Mouse (Mus musculus) limb, embryonic 10.5 days (tissue): ENCODE results near the gene Srsf10. TPM values are rescaled to one million over a fixed set of nuclear protein-coding genes. Genes with fewer than 3 reads are reported as not detected.

ENCODE experiments used
- DNase-seq: peaks from one replicate; pipeline ENCODE4 v3.0.0-alpha.2; 2017; ENCODE audit warnings: low spot score
- H3K27ac ChIP-seq: fragments of 300-500 bp; sonication (generic); 2 replicates; pipeline ENCODE4 v1.5.1; 2016; ENCODE audit warnings: mild to moderate bottlenecking
- H3K27me3 ChIP-seq: fragments of 300-500 bp; sonication (generic); 2 replicates; pipeline ENCODE4 v1.6.1; 2016; ENCODE audit warnings: low read depth, mild to moderate bottlenecking; ENCODE audit not compliant: poor library complexity, severe bottlenecking
- H3K36me3 ChIP-seq: fragments of 300-500 bp; sonication (generic); 2 replicates; pipeline ENCODE4 v1.6.1; 2016; ENCODE audit warnings: mild to moderate bottlenecking, moderate library complexity
- H3K4me1 ChIP-seq: fragments of 300-500 bp; sonication (generic); 2 replicates; pipeline ENCODE4 v1.6.1; 2016
- H3K4me3 ChIP-seq: fragments of 300-500 bp; sonication (generic); 2 replicates; pipeline ENCODE4 v1.5.1; 2016; ENCODE audit warnings: mild to moderate bottlenecking, moderate library complexity
- H3K9me3 ChIP-seq: fragments of 300-500 bp; sonication (generic); replicated peaks from 2 replicates; pipeline ENCODE4 v1.6.1; 2016; ENCODE audit warnings: mild to moderate bottlenecking
- WGBS: fragments of 180-500 bp; shearing (Covaris S2); methylation state at CpG from one replicate; pipeline ENCODE4 v1.1.7; 2016; 5-methylcytosine and 5-hydroxymethylcytosine counted together
- polyA plus RNA-seq: library from polyadenylated mRNA; unstranded; fragments of >200 nt; fragmentation: Nextera tagmentation; extraction: Ambion mirVana; gene quantifications from 2 replicates; pipeline ENCODE4 v1.2.1, GENCODE M21; 2016

Gene Srsf10
- polyA plus RNA-seq, 1 experiment from 2014 or later = 383 TPM

GRCm38 (mm10) chr4:135880576-135880975, 25.0 kb downstream of the Srsf10 start:
- WGBS = 87% methylated on average over 10 of the region's 10 CpGs
- H3K4me1 ChIP-seq = peaks cover 38% of the 10 kb centered on the region
- no peaks in the 10 kb centered on the region for H3K9me3 ChIP-seq

GRCm38 (mm10) chr4:135882023-135882422, 26.5 kb downstream of the Srsf10 start:
- H3K27me3 ChIP-seq = no peaks in the 10 kb centered on the region
- no peak overlapping the region for H3K4me3 ChIP-seq
- no peaks in the 10 kb centered on the region for H3K9me3 ChIP-seq
- H3K27ac ChIP-seq = no peak overlapping the region; the same call in 1 of the 2 replicates
- H3K4me1 ChIP-seq = peaks cover 24% of the 10 kb centered on the region
- no peak for DNase-seq
- 78% methylated on average over 6 of the region's 6 CpGs for WGBS
- H3K36me3 ChIP-seq = no peaks in the 10 kb centered on the region

More at GRCm38 (mm10) chr4:135880576-135880975, 25.0 kb downstream of the Srsf10 start:
- H3K36me3 ChIP-seq = no peaks in the 10 kb centered on the region
- no peaks in the 10 kb centered on the region for H3K27me3 ChIP-seq
- H3K27ac ChIP-seq = no peak overlapping the region
- DNase-seq = no peak
- H3K4me3 ChIP-seq = no peak overlapping the region

GRCm38 (mm10) chr4:135883401-135883851, 27.9 kb downstream of the Srsf10 start:
- Histone ChIP-seq H3K4me1 (peaks cover 22% of the 10 kb centered on the region), H3K9me3 (no peaks in the 10 kb centered on the region), H3K27ac (no peak overlapping the region), H3K4me3 (no peak overlapping the region), H3K27me3 (no peaks in the 10 kb centered on the region), H3K36me3 (no peaks in the 10 kb centered on the region)
- DNase-seq = peak; percentile 29
- 68% methylated on average over 10 of the region's 10 CpGs for WGBS

GRCm38 (mm10) chr4:135883881-135884516, 28.5 kb downstream of the Srsf10 start:
- H3K27ac ChIP-seq = peak overlapping the region; percentile 72

GRCm38 (mm10) chr4:135884531-135884930, 29.0 kb downstream of the Srsf10 start:
- H3K4me3 ChIP-seq = no peak overlapping the region
- no peaks in the 10 kb centered on the region for H3K36me3 ChIP-seq
- H3K27me3 ChIP-seq = no peaks in the 10 kb centered on the region
- 52% methylated on average over 6 of the region's 6 CpGs for WGBS
- peak overlapping the region; percentile 72 for H3K27ac ChIP-seq
- peaks cover 22% of the 10 kb centered on the region for H3K4me1 ChIP-seq
- H3K9me3 ChIP-seq = no peaks in the 10 kb centered on the region
- DNase-seq = no peak

More at GRCm38 (mm10) chr4:135883881-135884516, 28.5 kb downstream of the Srsf10 start:
- Histone ChIP-seq H3K27me3 (no peaks in the 10 kb centered on the region), H3K4me3 (no peak overlapping the region), H3K9me3 (no peaks in the 10 kb centered on the region), H3K36me3 (no peaks in the 10 kb centered on the region), H3K4me1 (peaks cover 22% of the 10 kb centered on the region)
- 52% methylated on average over 7 of the region's 7 CpGs for WGBS
- DNase-seq = peak; percentile 31

GRCm38 (mm10) chr4:135885676-135886075, 30.1 kb downstream of the Srsf10 start:
- DNase-seq = peak; percentile 25
- Histone ChIP-seq H3K27me3 (no peaks in the 10 kb centered on the region), H3K4me3 (no peak overlapping the region), H3K36me3 (no peaks in the 10 kb centered on the region), H3K9me3 (no peaks in the 10 kb centered on the region), H3K27ac (no peak overlapping the region), H3K4me1 (peaks cover 17% of the 10 kb centered on the region)
- WGBS = 88% methylated on average over 12 of the region's 12 CpGs

DNA sequence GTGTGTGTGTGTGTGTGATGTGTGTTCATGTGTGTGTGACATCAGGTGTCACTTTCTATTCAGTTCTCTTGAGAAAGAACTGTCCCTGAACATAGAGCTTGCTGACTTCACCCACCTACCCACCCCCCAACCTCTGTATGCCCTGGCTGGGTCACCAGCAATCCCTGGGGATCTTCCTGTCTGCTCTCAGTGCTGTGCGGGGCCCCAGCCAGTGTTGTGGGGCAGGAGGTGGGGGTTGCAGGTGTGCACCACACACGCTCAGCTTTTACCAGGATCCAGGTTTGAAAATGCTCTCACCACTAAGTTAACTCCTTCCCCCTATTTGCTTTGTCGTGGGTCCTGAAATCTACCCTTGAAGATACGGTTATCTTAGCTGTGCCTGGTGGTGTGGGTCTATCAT, 30.6 kb downstream of the Srsf10 start:
- WGBS = 89% methylated on average over 4 of the region's 4 CpGs
- Histone ChIP-seq H3K27ac (no peak overlapping the region), H3K27me3 (no peaks in the 10 kb centered on the region), H3K4me3 (no peak overlapping the region), H3K9me3 (no peaks in the 10 kb centered on the region), H3K36me3 (no peaks in the 10 kb centered on the region), H3K4me1 (peaks cover 17% of the 10 kb centered on the region)
- DNase-seq = peak; percentile 13

GRCm38 (mm10) chr4:135888448-135889057, 33.0 kb downstream of the Srsf10 start:
- DNase-seq = no peak
- Histone ChIP-seq H3K27ac (no peak overlapping the region), H3K36me3 (no peaks in the 10 kb centered on the region), H3K4me1 (peaks cover 28% of the 10 kb centered on the region), H3K9me3 (no peaks in the 10 kb centered on the region), H3K4me3 (no peak overlapping the region), H3K27me3 (no peaks in the 10 kb centered on the region)
- WGBS = 91% methylated on average over 24 of the region's 24 CpGs

DNA sequence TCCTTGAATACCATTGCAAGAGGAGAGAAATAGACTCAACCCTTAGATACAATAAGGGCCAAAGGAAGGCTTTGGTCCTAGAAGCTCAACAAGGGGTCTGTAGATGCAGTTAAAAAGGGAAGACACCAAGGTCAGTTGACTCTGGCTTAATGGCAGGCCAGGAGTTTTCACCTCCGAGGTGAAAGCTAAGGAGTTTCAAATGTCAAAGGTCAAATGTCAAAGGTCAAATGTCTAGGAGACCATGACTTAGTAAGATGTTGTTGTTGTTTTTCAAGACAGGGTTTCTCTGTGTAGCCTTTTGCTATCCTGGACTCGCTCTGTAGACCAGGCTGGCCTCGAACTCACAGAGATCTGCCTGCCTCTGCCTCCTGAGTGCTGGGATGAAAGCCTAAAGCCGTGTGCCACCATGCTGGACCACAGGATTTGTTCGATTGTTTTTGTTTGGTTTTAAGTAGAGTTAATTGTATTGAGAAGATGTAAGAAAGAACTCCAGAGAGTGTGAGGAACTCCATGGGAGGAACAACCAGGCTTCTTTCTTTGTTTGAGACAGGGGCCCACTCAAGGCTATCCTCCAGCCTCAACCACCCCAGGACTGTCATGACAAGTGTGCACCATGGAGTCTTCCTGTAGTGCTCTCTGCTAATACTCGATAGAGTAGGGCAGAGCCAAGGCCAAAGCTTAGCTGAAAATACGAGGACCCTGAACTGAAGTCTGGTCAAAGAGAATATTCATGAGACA, 33.8 kb downstream of the Srsf10 start:
- Histone ChIP-seq H3K4me3 (no peak overlapping the region), H3K27me3 (no peaks in the 10 kb centered on the region), H3K27ac (no peak overlapping the region), H3K9me3 (0 out of 2 replicates have a peak, but pooled peaks cover 2% of the 10 kb centered on the region), H3K36me3 (no peaks in the 10 kb centered on the region), H3K4me1 (peaks cover 21% of the 10 kb centered on the region)
- 82% methylated on average over 7 of the region's 7 CpGs for WGBS
- DNase-seq = no peak

- DNase-seq = peak; percentile 73
- no peak overlapping the region for H3K27ac ChIP-seq
- H3K27me3 ChIP-seq = no peaks in the 10 kb centered on the region
- H3K9me3 ChIP-seq = 0 out of 2 replicates have a peak, but pooled peaks cover 2% of the 10 kb centered on the region
- WGBS = 8% methylated on average over 4 of the region's 4 CpGs
- H3K36me3 ChIP-seq = no peaks in the 10 kb centered on the region
- peaks cover 17% of the 10 kb centered on the region for H3K4me1 ChIP-seq
- no peak overlapping the region for H3K4me3 ChIP-seq
Observed at GRCm38 (mm10) chr4:135889884-135890283, 34.3 kb downstream of the Srsf10 start.

GRCm38 (mm10) chr4:135891539-135891938, 36.0 kb downstream of the Srsf10 start:
- 0 out of 2 replicates have a peak, but pooled peaks cover 2% of the 10 kb centered on the region for H3K9me3 ChIP-seq
- H3K36me3 ChIP-seq = no peaks in the 10 kb centered on the region
- no peak overlapping the region for H3K4me3 ChIP-seq
- 82% methylated on average over 2 of the region's 2 CpGs for WGBS
- DNase-seq = no peak
- H3K27me3 ChIP-seq = no peaks in the 10 kb centered on the region
- no peak overlapping the region for H3K27ac ChIP-seq
- peaks cover 11% of the 10 kb centered on the region for H3K4me1 ChIP-seq

DNA sequence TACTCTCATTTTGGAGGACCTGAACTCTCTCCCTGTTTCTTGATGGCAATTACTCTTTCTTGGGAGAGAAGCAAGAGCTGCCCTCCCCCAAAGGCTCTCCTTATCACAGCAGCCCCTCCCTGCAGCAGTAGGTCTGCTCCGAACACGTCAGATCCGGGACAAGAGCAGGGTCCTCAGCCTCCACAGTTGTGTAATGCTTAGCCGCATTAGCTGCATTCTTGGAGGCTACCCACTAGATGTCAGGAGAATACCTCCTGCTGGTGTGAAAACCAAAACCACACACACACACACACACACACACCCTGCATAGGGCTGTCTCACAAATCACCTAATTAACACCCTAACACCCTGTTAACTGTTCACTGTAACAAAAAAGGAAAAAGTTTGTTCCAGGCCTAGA, 37.3 kb downstream of the Srsf10 start:
- 54% methylated on average over 4 of the region's 4 CpGs for WGBS
- Histone ChIP-seq H3K36me3 (no peaks in the 10 kb centered on the region), H3K27me3 (no peaks in the 10 kb centered on the region), H3K4me1 (peaks cover 11% of the 10 kb centered on the region), H3K9me3 (0 out of 2 replicates have a peak, but pooled peaks cover 2% of the 10 kb centered on the region), H3K27ac (no peak overlapping the region), H3K4me3 (no peak overlapping the region)
- DNase-seq = no peak
